Mouse (Mus musculus): ENCODE results near the gene Osbpl8.

The Osbpl8 gene

GRCm38 (mm10) chr10:111235289-111235570, 70.7 kb downstream of the Osbpl8 start:
- no peak for DNase-seq (ENCODE audit: low spot score)

DNA sequence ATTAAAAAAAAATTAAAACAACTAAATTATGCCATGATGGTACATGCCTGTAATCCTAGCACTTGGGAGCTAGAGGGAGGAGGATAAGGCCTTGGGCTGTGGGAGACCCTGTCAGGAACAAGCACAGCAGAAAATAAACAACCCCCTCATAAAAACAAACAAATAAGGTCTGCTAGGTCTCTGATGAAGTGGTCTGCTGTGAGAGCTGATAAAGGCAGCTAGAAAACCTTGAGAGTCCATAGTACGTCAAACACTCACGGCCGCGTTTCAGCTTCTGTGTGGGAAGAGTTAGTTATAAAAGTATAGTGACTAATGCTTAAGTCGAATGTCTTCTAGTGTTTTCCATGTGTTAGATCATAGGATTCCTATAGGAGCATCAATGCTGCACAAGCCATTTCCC, 72.9 kb downstream of the Osbpl8 start:
- DNase-seq (ENCODE audit: low spot score) = no peak

DNA sequence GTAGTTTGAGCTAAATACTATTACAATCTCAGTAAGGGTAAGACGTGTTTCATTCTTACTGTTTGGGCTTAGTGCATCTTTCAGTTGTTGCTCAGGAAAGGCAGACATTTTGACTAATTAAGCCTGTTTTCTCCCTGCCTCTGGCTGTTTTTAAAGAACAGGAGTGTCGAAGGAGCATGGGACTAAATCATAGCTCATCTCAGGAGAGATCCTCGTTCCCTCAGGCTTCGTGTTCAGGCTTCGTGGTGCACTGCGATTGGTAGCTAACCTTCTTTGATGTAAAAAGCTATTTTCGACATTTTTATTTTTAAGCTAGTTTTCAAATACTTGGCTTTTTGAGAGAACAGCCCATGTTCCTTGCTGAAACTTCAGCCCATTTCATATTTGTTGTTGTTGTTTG, 78.1 kb downstream of the Osbpl8 start:
- DNase-seq (ENCODE audit: low spot score) = no peak

DNA sequence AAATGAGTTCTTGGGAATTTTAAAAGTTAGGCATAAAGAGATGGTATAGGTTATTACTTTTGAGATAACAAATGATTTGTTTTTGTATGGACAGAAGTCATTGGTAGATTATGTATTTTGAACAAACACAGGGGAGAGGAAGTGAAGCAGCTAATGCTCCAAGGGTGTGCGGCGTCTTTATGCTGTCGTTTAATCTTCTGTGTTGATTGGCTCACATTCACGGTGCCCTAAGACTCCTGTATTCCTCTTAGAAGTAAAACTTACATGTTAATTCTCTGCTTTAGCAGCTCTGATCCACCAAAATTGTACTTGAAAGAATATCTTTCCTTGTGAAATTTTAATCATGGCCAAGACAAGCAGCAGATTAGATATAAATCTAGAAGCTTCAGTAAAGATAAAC, 83.1 kb downstream of the Osbpl8 start:
- DNase-seq (ENCODE audit: low spot score) = no peak

DNA sequence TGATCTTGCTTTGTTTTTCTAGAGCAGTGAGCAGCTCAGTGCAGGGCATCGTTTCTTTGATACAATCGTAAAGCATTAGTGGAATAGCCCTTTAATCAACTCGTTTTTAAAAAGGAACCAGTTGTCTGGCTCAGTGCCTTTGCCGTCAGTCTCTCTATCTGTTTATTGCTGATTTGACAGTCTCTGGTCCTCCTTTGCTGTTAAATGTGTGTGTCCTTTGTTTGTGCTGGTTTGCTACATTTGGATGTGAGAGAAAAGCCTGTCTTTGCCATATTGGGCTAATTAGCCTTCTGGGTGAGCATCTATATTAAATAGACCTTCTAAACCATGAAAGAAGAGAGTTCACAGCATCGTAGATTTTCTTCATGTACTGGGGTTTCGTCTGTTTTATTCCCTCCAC, 83.6 kb downstream of the Osbpl8 start:
- no peak for DNase-seq (ENCODE audit: low spot score)

GRCm38 (mm10) chr10:111250192-111250591, 85.6 kb downstream of the Osbpl8 start:
- no peak for DNase-seq (ENCODE audit: low spot score)

- DNase-seq (ENCODE audit: low spot score) = no peak
These were observed 87.1 kb downstream of the Osbpl8 start for GRCm38 (mm10) chr10:111251666-111252065.

- no peak for DNase-seq (ENCODE audit: low spot score)
These were observed 90.7 kb downstream of the Osbpl8 start for GRCm38 (mm10) chr10:111255228-111255627.

DNA sequence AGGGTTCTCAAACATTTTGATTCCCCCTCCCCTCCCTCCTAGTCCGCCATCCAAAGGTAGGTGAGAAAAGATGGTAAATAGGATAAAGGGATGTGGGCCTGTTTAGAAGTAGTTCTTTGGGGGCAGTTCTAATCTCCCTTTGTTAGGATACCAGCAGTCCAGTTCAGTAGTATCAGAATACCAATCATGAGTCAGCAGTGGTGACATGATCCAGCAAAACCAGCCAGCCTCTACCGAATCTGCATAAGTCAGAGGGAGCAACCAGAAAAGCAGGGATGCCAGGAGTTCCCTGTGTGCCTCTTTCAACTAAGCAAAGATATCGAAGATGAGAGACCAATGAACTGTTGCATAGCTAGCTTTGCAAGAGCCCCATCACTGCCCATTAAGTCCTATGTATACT, 91.6 kb downstream of the Osbpl8 start:
- no peak for DNase-seq (ENCODE audit: low spot score)

DNA sequence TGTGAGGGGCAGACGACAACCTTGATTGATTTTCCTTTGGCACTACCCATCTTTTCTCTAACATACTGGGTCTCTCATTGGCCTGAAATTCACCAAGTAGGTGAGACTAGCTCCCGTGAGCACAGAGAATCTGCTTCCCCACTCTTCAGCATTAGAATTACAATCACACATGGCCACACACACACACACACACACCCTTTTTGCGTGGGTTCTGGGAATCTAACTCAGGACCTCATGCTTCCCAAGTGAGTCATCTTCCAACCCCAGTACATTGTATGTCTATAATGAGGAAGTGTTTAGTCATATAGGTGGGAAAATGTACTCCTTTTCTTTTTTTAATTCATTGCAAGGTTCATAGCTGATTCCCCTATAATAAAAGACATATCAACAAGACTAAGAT, 92.8 kb downstream of the Osbpl8 start:
- DNase-seq (ENCODE audit: low spot score) = no peak

DNA sequence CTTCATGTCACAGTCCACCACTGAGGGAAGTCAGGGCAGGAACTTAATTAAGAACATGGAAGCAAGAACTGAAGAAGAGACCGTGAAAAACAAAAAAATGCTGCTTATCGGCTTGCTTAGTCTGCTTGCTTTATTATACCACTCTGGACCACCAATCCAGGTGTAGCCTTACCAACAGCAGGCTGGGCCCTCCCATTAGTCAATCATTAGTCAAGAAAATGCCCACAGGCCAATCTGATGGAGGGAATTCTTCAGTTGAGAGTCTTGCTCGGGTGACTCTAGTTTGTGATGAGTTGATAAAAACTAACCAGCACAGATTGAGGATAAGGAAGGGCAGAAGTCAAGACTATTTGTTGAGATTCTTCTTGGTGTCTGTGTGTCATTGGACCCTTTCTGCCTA, 93.7 kb downstream of the Osbpl8 start:
- DNase-seq (ENCODE audit: low spot score) = no peak

DNA sequence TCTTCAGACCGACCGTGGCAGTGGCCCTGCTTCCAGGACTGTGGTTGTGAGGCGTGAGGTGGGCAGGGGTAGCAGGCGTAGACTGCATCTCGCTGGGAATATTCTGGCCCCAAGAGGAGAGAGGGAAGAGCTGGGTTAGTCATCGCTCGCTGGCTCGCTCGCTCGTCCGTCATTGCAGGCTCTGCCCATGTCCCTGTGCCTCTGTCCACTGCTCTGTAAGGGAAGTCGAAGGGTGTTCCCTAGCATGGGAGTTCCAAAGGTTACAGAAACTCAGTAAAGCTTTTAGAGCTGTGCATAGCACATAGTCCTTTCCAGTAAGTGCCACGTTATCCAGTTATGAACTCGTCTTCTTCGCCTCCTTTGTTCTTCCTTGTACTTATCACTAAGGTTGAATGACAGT, 107.1 kb downstream of the Osbpl8 start:
- DNase-seq (ENCODE audit: low spot score) = no peak

DNA sequence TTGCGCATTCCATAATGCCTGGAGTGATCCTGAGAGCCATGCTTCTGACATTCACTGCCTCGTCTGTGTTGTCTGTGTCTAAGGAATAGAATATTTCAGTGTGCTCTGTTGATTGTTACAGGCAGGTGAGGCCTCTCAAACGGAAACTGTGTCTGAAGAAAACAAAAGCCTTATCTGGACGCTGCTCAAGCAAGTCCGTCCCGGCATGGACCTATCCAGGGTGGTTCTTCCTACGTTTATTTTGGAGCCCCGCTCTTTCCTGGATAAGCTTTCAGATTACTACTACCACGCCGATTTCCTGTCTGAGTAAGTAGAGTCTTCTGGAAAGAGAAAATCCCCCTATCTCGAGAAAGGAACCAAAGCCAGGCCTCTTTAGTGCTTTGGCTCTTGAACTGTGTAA, 108.4 kb downstream of the Osbpl8 start:
- no peak for DNase-seq (ENCODE audit: low spot score)

GRCm38 (mm10) chr10:111273463-111274088, 109.0 kb downstream of the Osbpl8 start:
- DNase-seq (ENCODE audit: low spot score) = no peak

DNA sequence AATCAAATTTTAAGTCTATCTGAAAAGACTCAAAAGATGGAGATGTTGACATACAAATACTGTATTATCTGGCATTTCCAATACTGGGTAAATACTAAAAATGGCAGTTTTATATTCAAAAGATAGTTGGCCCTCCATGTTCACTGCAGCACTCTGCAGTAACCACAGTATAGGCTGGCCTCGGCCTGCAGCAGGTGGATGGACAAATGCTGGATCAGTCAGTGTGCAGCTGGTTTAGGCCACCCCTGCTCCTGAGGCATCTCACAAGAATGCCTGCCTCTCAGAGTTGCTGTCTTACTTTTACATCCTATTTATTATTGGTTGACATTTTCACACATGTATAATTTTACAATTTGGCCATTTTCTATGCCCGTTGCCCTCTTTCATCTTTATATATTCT, 111.3 kb downstream of the Osbpl8 start:
- DNase-seq (ENCODE audit: low spot score) = no peak

DNA sequence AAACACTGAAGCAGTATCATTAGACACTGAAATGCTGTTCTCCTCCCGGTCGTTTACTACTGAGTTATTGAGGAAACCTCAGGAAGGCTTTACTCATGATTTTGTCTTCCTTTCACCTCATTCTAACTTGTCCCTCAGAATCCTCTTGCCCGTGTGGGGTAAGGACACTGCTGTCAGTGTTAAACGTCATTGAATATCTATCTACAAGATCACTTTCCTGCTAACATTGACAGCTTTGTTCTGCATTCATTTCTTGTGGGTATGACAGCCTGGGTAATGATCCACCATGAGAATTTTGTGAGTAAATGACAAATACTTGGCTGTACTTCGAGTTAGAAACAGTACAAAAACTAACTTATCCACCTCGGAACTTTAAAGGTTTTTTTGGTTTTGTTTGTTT, 133.1 kb downstream of the Osbpl8 start:
- no peak for DNase-seq (ENCODE audit: low spot score)

DNA sequence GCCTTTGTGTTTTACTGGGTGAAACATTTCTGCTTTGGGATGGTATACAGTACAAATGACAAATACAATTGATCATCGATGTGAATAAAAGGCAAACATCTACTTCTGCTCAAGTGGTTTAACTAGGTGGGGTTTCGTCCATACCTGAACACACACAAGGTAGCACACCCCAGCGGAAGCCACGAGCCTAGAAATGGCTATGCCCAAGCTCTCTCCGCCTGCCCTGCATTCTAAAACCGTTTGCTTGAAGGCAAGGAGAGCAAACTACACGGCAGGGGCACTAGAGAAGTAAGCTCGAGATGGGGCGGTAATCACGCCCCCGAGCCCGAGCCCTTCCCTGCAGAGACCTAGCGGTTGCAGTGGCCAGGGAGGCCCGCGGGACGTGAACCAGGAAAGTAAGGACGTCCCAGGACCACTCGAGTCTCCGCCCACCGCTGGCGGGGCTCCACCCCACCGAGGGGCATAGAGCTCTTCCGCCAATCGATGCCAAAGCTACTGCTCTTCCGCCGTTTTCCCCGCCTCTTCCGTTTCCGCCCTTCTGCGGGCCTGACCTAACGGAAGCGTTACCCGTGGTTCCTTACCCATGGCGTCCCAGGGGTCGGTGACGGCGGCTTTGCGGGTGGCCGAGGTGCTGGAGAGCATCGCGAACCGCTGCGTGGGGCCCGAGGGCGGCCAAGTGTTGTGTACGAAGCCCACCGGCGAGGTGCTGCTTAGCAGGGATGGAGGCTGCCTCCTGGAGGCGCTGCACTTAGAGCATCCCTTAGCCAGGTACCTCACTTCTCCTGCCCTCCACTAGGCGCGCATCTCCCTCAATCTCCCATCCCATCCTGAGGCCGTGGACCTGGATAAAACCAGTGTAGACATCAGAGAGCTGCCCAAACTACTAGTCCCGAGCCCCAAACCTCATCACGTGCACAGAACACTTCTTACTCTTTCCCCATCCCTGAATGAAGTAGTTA, 133.9 kb downstream of the Osbpl8 start, which contains the start of gene Bbs10:
TSS of gene Bbs10 (plus strand) at position 540 of the 959 bp plus-strand sequence.
- DNase-seq (ENCODE audit: low spot score) = peak; percentile 85

GRCm38 (mm10) chr10:111299591-111299990, 135.0 kb downstream of the Osbpl8 start:
- no peak for DNase-seq (ENCODE audit: low spot score)

- no peak for DNase-seq (ENCODE audit: low spot score)
These were observed 136.5 kb downstream of the Osbpl8 start for GRCm38 (mm10) chr10:111301041-111301440.

- no peak for DNase-seq (ENCODE audit: low spot score)
These were observed 137.9 kb downstream of the Osbpl8 start for GRCm38 (mm10) chr10:111302486-111302885.

- DNase-seq (ENCODE audit: low spot score) = no peak
These were observed 144.4 kb downstream of the Osbpl8 start for GRCm38 (mm10) chr10:111308850-111309501.

DNA sequence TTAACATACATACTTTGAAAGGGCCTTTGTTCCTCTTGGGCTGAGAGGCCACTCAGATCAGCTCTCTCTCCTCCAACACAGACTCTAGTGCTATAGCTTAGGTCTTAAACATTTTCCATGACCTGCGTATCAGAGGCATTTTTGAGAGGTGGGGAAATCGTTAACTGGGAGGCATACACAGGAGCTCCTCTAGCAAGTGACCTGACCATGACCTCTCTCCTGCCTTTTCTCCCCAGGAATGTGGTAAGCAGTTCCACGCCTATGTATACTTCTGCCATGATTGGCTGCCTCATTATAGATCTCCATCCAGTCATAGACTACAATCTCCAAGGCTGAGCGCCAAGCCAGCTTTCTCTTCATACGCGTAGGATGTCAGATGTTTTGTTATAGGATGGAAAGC, 148.7 kb downstream of the Osbpl8 start:
- DNase-seq (ENCODE audit: low spot score) = no peak
